Mouse (Mus musculus) testis, adult 2 months (tissue): ENCODE data around the gene Pip4k2b.

Experiments used
- CTCF ChIP-seq: fragments of 200-500 bp; IDR thresholded peaks from 2 replicates; pipeline ENCODE4 v1.5.1; 2012; ENCODE audit warnings: low read depth, mild to moderate bottlenecking, inconsistent platforms, low read length, moderate library complexity; ENCODE audit not compliant: control insufficient read depth, insufficient read depth, insufficient replicate concordance
- POLR2A ChIP-seq: fragments of 200-500 bp; IDR thresholded peaks from 2 replicates; pipeline ENCODE4 v1.6.1; 2012; ENCODE audit warnings: low read depth, mild to moderate bottlenecking, inconsistent platforms, low read length, moderate library complexity; ENCODE audit not compliant: control insufficient read depth

- no peak for TF ChIP-seq CTCF
- TF ChIP-seq POLR2A = no peak
Measured at GRCm38 (mm10) chr11:97717369-97718280, 26.9 kb downstream of the Pip4k2b start.
